Mouse (Mus musculus): ENCODE data around the gene Acin1.

DNA sequence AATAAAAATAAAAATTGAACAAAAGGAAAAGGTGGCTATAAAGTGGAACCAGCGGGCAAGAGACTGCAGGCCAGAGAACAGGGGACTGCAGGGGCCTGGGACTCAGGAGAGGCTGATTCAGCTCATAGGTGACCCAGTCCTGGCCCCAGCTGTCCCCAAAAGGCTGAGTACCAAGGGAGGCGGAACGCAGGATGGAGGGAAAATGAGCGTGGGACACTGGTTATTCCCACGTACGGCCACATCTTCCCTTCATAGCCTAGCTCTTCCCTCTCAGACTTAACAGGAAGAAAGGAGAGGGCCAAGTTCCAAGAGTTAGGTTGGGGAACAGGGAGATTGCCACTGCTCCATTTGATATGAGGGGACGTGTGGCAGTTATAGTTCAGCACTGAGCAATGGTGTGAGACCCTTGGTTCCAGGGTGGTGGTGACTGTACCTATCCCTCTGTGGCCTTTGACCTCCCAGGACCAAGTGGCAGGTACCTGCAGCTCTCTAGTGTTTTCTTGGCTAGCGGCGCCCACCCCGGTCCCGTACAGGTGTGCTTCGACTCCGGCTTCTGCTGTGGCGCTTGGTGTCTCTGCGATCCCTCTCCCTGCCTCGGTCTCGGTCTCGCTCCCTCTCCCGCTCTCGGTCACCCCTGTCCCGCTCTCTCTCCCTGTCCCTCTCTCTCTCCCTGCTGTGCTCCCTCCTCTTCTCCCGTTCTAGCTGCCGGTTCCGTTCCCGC, 44.3 kb downstream of the Acin1 start:
- TF ChIP-seq EP300 (IDR thresholded peaks at IDR 0.05; ENCODE audit: low read length) (no peak), USF2 (conservative IDR thresholded peaks at IDR 0.05; ENCODE audit: low read depth, low read length) (no peak), POLR2A (IDR thresholded peaks at IDR 0.05; ENCODE audit: low read depth, low read length) (no peak), CTCF (conservative IDR thresholded peaks at IDR 0.05 in 1 of 2, IDR thresholded peaks at IDR 0.05 in 1 of 2; ENCODE audit: low read depth in 2 of 2, low read length in 2 of 2) (no peak), POLR2AphosphoS2 (IDR thresholded peaks at IDR 0.05; ENCODE audit: low read depth, low read length) (no peak), USF1 (IDR thresholded peaks at IDR 0.05; ENCODE audit: low read depth, low read length) (no peak), E2F4 (IDR thresholded peaks at IDR 0.05; ENCODE audit: insufficient replicate concordance, low read depth, low read length) (no peak), ETS1 (conservative IDR thresholded peaks at IDR 0.05; ENCODE audit: low read depth, low read length) (no peak), ZNF384 (IDR thresholded peaks at IDR 0.05; ENCODE audit: low read depth, low read length) (no peak)

Measured in CH12.LX (cell line).